Mouse (Mus musculus): Measurements from ENCODE around the gene Zfp523. TPM values are rescaled to one million over a fixed set of nuclear protein-coding genes. Genes with fewer than 3 reads are reported as not detected.
"Not testable (repeated sequence)": the region's sequence is repeated elsewhere in the genome, so short reads cannot be mapped to it uniquely, and the experiment has no call there.

Zfp523 gene
- polyA plus RNA-seq, 1 experiment from 2014 or later: 27.1 TPM

GRCm38 (mm10) chr17:28212391-28212790 is 35.5 kb downstream of the Zfp523 start:
- 64% methylated on average over 9 of the region's 9 CpGs for WGBS

GRCm38 (mm10) chr17:28213236-28213635 is 36.3 kb downstream of the Zfp523 start:
- no peak for ATAC-seq (ENCODE audit: insufficient number of reproducible peaks, low FRiP score)
- Histone ChIP-seq H3K36me3 (no peaks in the 10 kb centered on the region), H3K9me3 (replicated peaks) (no peaks in the 10 kb centered on the region), H3K27ac (ENCODE audit: poor library complexity, severe bottlenecking) (no peak overlapping the region), H3K4me1 (replicated peaks) (peaks cover 10% of the 10 kb centered on the region), H3K4me2 (no peak overlapping the region), H3K9ac (no peak overlapping the region), H3K4me3 (no peak overlapping the region), H3K27me3 (replicated peaks) (peaks cover 16% of the 10 kb centered on the region)
- 20% methylated on average over 4 of the region's 4 CpGs for WGBS

More at GRCm38 (mm10) chr17:28212391-28212790, 35.5 kb downstream of the Zfp523 start:
- H3K36me3 ChIP-seq: no peaks in the 10 kb centered on the region
- ATAC-seq (ENCODE audit: insufficient number of reproducible peaks, low FRiP score): no peak
- peaks cover 9% of the 10 kb centered on the region for H3K4me1 ChIP-seq (replicated peaks)
- peaks cover 13% of the 10 kb centered on the region for H3K27me3 ChIP-seq (replicated peaks)
- H3K4me3 ChIP-seq: no peak overlapping the region
- H3K9me3 ChIP-seq (replicated peaks): no peaks in the 10 kb centered on the region
- H3K4me2 ChIP-seq: no peak overlapping the region
- H3K27ac ChIP-seq (ENCODE audit: poor library complexity, severe bottlenecking): no peak overlapping the region
- H3K9ac ChIP-seq: no peak overlapping the region

GRCm38 (mm10) chr17:28216791-28217190 is 39.9 kb downstream of the Zfp523 start:
- H3K27me3 ChIP-seq (replicated peaks): peaks cover 24% of the 10 kb centered on the region
- H3K4me3 ChIP-seq: no peak overlapping the region
- ATAC-seq (ENCODE audit: insufficient number of reproducible peaks, low FRiP score): no peak
- WGBS: 82% methylated on average over 9 of the region's 9 CpGs
- peaks cover 13% of the 10 kb centered on the region for H3K4me1 ChIP-seq (replicated peaks)
- H3K36me3 ChIP-seq: no peaks in the 10 kb centered on the region
- no peak overlapping the region for H3K4me2 ChIP-seq
- no peak overlapping the region for H3K27ac ChIP-seq (ENCODE audit: poor library complexity, severe bottlenecking)
- H3K9ac ChIP-seq: no peak overlapping the region
- no peaks in the 10 kb centered on the region for H3K9me3 ChIP-seq (replicated peaks)

GRCm38 (mm10) chr17:28217721-28218649 is 41.1 kb downstream of the Zfp523 start:
- no peaks in the 10 kb centered on the region for H3K36me3 ChIP-seq
- H3K9me3 ChIP-seq (replicated peaks): no peaks in the 10 kb centered on the region
- peak overlapping the region; percentile 41 for H3K4me2 ChIP-seq
- H3K27me3 ChIP-seq (replicated peaks): peaks cover 24% of the 10 kb centered on the region
- ATAC-seq (ENCODE audit: insufficient number of reproducible peaks, low FRiP score): no peak
- H3K4me1 ChIP-seq (replicated peaks): peaks cover 12% of the 10 kb centered on the region
- H3K27ac ChIP-seq (ENCODE audit: poor library complexity, severe bottlenecking): no peak overlapping the region
- 19% methylated on average over 23 of the region's 23 CpGs for WGBS
- no peak overlapping the region for H3K9ac ChIP-seq
- no peak overlapping the region; the same call in 1 of the 2 replicates for H3K4me3 ChIP-seq

GRCm38 (mm10) chr17:28222463-28222862 is 45.5 kb downstream of the Zfp523 start:
- Histone ChIP-seq H3K27me3 (replicated peaks) (peaks cover 17% of the 10 kb centered on the region; the same call in 1 of the 2 replicates), H3K4me1 (replicated peaks) (peaks cover 32% of the 10 kb centered on the region)
- WGBS: 85% methylated on average over 10 of the region's 10 CpGs
- ATAC-seq (ENCODE audit: insufficient number of reproducible peaks, low FRiP score); H3K9me3 ChIP-seq (replicated peaks); H3K4me3 ChIP-seq; H3K4me2 ChIP-seq; H3K27ac ChIP-seq (ENCODE audit: poor library complexity, severe bottlenecking); H3K36me3 ChIP-seq; H3K9ac ChIP-seq: not testable (repeated sequence)

- H3K9ac ChIP-seq: peak overlapping the region; percentile 80
- peak; percentile 95 for ATAC-seq (ENCODE audit: insufficient number of reproducible peaks, low FRiP score)
- no peaks in the 10 kb centered on the region for H3K9me3 ChIP-seq (replicated peaks)
- H3K4me3 ChIP-seq: peak overlapping the region; percentile 59
- WGBS: 2% methylated on average over 46 of the region's 46 CpGs
- 0 out of 2 replicates have a peak, but pooled peaks cover 11% of the 10 kb centered on the region for H3K27me3 ChIP-seq (replicated peaks)
- H3K27ac ChIP-seq (ENCODE audit: poor library complexity, severe bottlenecking): peak overlapping the region; percentile 62; the same call in 1 of the 2 replicates
- H3K4me2 ChIP-seq: peak overlapping the region; percentile 99
- H3K36me3 ChIP-seq: no peaks in the 10 kb centered on the region
- H3K4me1 ChIP-seq (replicated peaks): peaks cover 23% of the 10 kb centered on the region
Measured at GRCm38 (mm10) chr17:28223561-28224391, 46.8 kb downstream of the Zfp523 start.

- H3K4me2 ChIP-seq: no peak overlapping the region
- H3K9me3 ChIP-seq (replicated peaks): no peaks in the 10 kb centered on the region
- H3K4me1 ChIP-seq (replicated peaks): peaks cover 23% of the 10 kb centered on the region
- no peak overlapping the region for H3K9ac ChIP-seq
- H3K36me3 ChIP-seq: no peaks in the 10 kb centered on the region
- peaks cover 15% of the 10 kb centered on the region; the same call in 1 of the 2 replicates for H3K27me3 ChIP-seq (replicated peaks)
- H3K4me3 ChIP-seq: no peak overlapping the region
- H3K27ac ChIP-seq (ENCODE audit: poor library complexity, severe bottlenecking): no peak overlapping the region
- no peak for ATAC-seq (ENCODE audit: insufficient number of reproducible peaks, low FRiP score)
- 85% methylated on average over 10 of the region's 10 CpGs for WGBS
Measured at GRCm38 (mm10) chr17:28224615-28225014, 47.7 kb downstream of the Zfp523 start.

GRCm38 (mm10) chr17:28226014-28226413 is 49.1 kb downstream of the Zfp523 start:
- Histone ChIP-seq H3K4me2 (peak overlapping the region; percentile 67), H3K27me3 (replicated peaks) (peaks cover 14% of the 10 kb centered on the region; the same call in 1 of the 2 replicates), H3K4me3 (peak overlapping the region; percentile 30), H3K36me3 (no peaks in the 10 kb centered on the region), H3K9me3 (replicated peaks) (no peaks in the 10 kb centered on the region), H3K9ac (peak overlapping the region; percentile 63), H3K4me1 (replicated peaks) (peaks cover 23% of the 10 kb centered on the region), H3K27ac (ENCODE audit: poor library complexity, severe bottlenecking) (no peak overlapping the region)
- peak; percentile 24 for ATAC-seq (ENCODE audit: insufficient number of reproducible peaks, low FRiP score)
- under 1% methylated on average over 21 of the region's 21 CpGs for WGBS

- no peak overlapping the region for H3K4me2 ChIP-seq
- peaks cover 5% of the 10 kb centered on the region; the same call in 1 of the 2 replicates for H3K27me3 ChIP-seq (replicated peaks)
- H3K4me1 ChIP-seq (replicated peaks): peaks cover 21% of the 10 kb centered on the region
- no peaks in the 10 kb centered on the region for H3K36me3 ChIP-seq
- 68% methylated on average over 6 of the region's 6 CpGs for WGBS
- no peaks in the 10 kb centered on the region for H3K9me3 ChIP-seq (replicated peaks)
- no peak overlapping the region for H3K9ac ChIP-seq
- H3K27ac ChIP-seq (ENCODE audit: poor library complexity, severe bottlenecking): no peak overlapping the region
- no peak overlapping the region for H3K4me3 ChIP-seq
- ATAC-seq (ENCODE audit: insufficient number of reproducible peaks, low FRiP score): no peak
Measured at GRCm38 (mm10) chr17:28230486-28230885, 53.6 kb downstream of the Zfp523 start.

- Histone ChIP-seq H3K27ac (ENCODE audit: poor library complexity, severe bottlenecking) (no peak overlapping the region), H3K4me2 (no peak overlapping the region), H3K4me1 (replicated peaks) (peaks cover 20% of the 10 kb centered on the region), H3K9me3 (replicated peaks) (no peaks in the 10 kb centered on the region), H3K36me3 (no peaks in the 10 kb centered on the region), H3K4me3 (no peak overlapping the region), H3K27me3 (replicated peaks) (peaks cover 5% of the 10 kb centered on the region; the same call in 1 of the 2 replicates), H3K9ac (peak overlapping the region; percentile 37; the same call in 1 of the 2 replicates)
- 84% methylated on average over 18 of the region's 18 CpGs for WGBS
- ATAC-seq (ENCODE audit: insufficient number of reproducible peaks, low FRiP score): no peak
Measured at GRCm38 (mm10) chr17:28231026-28231736, 54.3 kb downstream of the Zfp523 start.
